Mouse (Mus musculus) stomach, postnatal 0 days (tissue): Measurements from ENCODE around the gene Hirip3.

Experiments
- CTCF ChIP-seq: IDR thresholded peaks from 2 replicates; pipeline ENCODE4 v1.5.1; 2016; ENCODE audit warnings: antibody characterized with exemption, low read depth, mild to moderate bottlenecking, moderate library complexity
- EP300 ChIP-seq: optimal IDR thresholded peaks from 2 replicates; pipeline ENCODE3; 2016; ENCODE audit warnings: antibody characterized with exemption

- TF ChIP-seq CTCF (no peak), EP300 (no peak)
Observed at GRCm38 (mm10) chr7:126898102-126898990, 36.6 kb downstream of the Hirip3 start.
